Mouse (Mus musculus) c-Kit-positive CD71-negative TER-119-negative erythroid progenitor cells, embryonic 14.5 days (primary cell): Measurements from ENCODE around the gene Trappc2l.
"Not testable (repeated sequence)": the region's sequence is repeated elsewhere in the genome, so short reads cannot be mapped to it uniquely, and the experiment has no call there.

ENCODE experiments used
- DNase-seq: peaks from one replicate; pipeline ENCODE4 v3.0.0-alpha.2; 2013; ENCODE audit warnings: low read depth

Trappc2l gene

DNA sequence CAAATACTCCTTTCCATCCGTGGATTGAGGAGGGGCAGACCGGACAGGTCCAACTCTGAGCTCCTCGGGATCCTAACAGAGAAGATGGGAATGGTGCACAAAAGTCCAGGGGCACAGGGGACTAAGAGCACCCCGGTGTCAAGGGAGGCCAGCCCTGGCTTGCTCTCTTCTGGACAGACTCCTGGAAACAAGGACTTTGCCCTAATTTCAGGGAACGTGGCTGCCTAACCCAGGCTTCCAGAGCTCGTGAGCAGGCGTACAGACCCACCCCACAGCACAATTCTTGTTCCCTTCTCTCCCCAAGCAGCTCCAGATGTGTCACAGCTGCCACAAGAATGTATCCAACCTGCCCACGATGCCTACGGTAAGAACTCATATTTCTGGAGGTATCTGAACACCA is 14.4 kb downstream of the Trappc2l start:
- DNase-seq = no peak

- DNase-seq = no peak
Observed at GRCm38 (mm10) chr8:122626896-122627295, 15.5 kb downstream of the Trappc2l start.

- no peak for DNase-seq
Observed at GRCm38 (mm10) chr8:122629388-122629787, 17.9 kb downstream of the Trappc2l start.

- no peak for DNase-seq
Observed at GRCm38 (mm10) chr8:122630696-122631095, 19.3 kb downstream of the Trappc2l start.

- DNase-seq = not testable (repeated sequence)
Observed at GRCm38 (mm10) chr8:122632134-122632533, 20.7 kb downstream of the Trappc2l start.

GRCm38 (mm10) chr8:122633205-122633604 is 21.8 kb downstream of the Trappc2l start:
- no peak for DNase-seq

- no peak for DNase-seq
Observed at GRCm38 (mm10) chr8:122635878-122636802, 24.7 kb downstream of the Trappc2l start.

GRCm38 (mm10) chr8:122636803-122637175 is 25.3 kb downstream of the Trappc2l start:
- no peak for DNase-seq

GRCm38 (mm10) chr8:122637230-122637629 is 25.8 kb downstream of the Trappc2l start:
- DNase-seq = no peak

GRCm38 (mm10) chr8:122638601-122639000 is 27.2 kb downstream of the Trappc2l start:
- DNase-seq = no peak

DNA sequence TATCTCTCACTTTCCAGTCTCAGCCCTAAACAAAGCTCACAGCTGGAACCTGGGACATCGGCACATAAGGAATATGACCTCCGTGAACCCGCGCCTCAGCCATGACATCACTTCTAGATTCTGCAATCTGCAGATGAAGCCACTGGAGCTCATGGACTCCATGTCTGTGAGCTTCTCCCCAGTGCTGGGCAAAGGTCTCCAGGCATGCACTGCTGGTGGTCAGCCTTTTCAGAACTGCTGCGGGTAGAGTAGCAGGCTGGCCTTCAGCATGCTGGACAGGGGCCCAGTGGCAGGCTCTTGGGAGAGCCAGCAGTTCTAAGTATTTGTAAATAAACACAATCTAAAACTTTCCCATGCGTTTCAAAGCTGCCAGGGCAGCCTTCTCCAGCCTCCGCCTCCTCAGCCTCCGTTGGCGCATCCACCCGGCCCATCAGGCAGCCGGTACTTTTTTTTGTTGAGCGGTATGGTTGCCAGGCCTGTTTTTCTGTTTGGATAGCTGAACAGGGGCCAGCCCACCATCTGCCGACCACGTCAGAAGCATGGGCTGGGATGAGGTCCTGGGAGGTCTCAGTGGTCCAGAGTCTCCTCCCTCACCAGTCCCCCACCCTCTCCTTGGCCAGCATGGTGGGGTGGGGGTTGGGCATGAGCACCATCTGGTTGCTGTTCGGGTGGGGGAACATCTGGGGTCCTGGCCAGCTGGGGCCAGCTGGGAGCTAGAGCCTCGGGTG is 28.2 kb downstream of the Trappc2l start:
- DNase-seq = no peak

DNA sequence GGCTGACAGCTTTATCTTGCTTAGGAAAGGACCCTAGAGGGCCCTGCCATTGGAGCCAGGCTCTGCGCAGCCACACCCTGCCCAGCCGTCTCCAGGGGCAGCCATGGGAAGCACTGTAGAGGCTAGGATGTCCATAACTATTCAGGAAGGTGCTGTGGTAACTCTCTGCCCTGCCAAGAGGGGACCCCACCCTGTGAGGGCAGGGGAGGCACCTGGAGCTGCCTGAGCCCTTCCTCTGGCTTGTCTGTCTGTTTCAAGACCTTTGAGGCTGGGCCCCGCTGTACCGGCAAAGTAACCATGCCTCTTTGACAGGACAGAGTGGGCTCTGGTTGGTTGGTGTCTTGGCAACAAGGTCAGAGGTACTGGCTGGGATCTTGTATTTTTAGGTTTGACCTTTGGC is 29.4 kb downstream of the Trappc2l start:
- no peak for DNase-seq

DNA sequence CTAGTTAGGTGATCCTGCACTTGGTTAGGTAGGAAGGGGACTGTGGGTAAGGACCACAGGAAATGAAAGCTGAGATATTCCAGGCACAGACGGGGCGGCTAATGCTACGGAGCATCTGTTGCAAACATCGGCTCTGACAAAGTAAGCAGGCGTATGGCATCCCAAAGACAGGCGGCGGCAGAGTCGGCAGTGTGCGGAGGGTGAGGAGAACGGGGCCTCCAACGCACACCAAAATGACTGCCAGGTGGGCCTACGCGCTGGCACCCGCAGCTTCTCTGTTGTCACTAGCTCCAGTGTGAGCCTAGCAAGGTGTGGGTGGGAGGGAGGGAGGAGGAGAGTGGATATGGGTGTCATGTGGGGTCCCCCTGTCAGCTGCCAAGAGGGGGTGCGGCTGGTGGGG is 30.0 kb downstream of the Trappc2l start:
- DNase-seq = no peak

GRCm38 (mm10) chr8:122642071-122642470 is 30.6 kb downstream of the Trappc2l start:
- DNase-seq = no peak

DNA sequence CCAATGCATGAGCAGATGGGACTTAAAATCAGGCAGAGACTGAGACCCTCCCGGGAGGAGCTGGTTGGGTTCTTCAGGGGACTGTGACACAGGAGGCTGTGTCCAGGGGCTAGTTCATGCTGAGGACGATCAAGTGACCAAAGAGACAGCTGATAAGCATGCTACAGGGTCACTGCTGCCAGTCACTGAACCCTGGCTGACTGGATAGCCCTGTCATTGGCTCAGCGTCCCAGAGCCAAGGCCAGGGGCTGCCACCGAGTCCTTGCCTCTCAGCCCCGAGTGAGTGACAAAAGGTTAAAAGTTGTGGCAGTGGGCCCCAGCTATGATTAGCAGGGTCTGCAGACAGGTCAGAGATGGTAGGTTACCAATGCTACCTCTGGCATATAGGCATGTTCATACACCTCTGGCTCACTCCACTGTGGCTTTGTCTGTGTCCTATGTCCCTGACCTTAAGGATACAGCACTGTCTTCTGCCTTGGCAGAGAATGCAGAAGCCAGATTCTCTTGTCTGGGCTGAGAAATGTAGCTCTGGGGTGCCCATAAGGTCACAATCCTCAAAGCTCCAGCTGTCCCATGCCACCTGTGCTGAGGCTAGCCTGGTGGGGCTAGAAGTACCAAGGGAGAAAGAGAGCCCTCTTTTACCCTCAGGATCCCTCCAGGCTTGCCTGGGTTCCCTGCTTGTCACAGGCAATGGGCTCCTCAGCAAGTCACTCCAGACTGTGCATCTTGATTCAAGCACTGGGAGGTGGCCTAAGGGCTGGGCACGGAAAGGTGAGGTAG is 32.9 kb downstream of the Trappc2l start:
- DNase-seq = no peak

GRCm38 (mm10) chr8:122646337-122646736 is 34.9 kb downstream of the Trappc2l start:
- no peak for DNase-seq

GRCm38 (mm10) chr8:122648192-122648970 is 36.9 kb downstream of the Trappc2l start:
- DNase-seq = no peak

- DNase-seq = no peak
Observed at GRCm38 (mm10) chr8:122651326-122651921, 40.0 kb downstream of the Trappc2l start.

DNA sequence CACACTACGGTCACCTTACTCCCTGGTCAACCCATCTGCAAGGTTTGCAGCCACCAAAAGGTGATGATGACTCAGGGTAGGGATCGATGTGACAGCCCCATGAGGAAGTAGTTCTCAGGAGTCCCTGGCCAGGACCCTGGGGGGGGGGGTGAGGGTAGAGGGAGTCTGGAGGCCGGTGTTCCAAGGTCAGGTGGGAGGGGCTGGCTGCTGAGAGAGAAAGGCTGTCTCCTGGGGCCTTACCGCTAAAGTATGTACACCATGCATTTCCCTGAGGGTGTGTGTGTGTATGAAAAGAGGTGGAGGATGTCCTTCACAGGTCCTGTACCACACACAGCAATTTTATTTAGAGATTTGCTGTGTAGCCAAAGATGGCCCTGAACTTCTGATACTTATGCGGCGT is 41.2 kb downstream of the Trappc2l start:
- no peak for DNase-seq

GRCm38 (mm10) chr8:122654768-122655167 is 43.3 kb downstream of the Trappc2l start:
- DNase-seq = no peak
